Mouse (Mus musculus): ENCODE measurements around the gene Gpx8. TPM values are rescaled to one million over a fixed set of nuclear protein-coding genes. Genes with fewer than 3 reads are reported as not detected.
A peak's percentile ranks its signal among the peaks of the same experiment; 100 is the strongest.

Gene Gpx8
- polyA plus RNA-seq, 1 experiment from 2014 or later = 118 TPM

DNA sequence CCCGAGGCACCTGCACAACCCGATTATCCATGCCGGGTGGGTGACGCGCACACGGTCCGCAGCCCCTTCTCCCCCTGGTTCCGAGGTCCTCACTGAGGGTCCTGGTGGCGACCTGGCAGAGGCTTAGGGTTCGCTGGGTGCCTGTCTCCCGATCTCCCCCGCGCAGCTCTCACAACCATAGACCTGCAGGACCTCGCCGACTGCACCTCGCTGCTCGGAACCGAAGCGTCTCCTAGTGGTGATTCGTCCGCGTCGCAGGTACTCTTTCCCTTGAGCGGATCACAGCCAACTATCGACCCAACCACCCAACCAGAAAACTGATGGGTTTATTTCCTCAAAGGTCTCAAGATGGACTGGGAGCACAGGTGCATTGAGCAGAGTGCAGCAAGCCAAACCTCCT, 52.0 kb downstream of the Gpx8 start:
- H3K4me1 ChIP-seq (replicated peaks) = peaks cover 36% of the 10 kb centered on the region
- peak overlapping the region; percentile 50 for H3K4me3 ChIP-seq
- ATAC-seq (replicated peaks; ENCODE audit: insufficient number of reproducible peaks, insufficient read depth, low FRiP score, low read depth) = no peak
- H3K36me3 ChIP-seq = no peaks in the 10 kb centered on the region
- H3K9me3 ChIP-seq (replicated peaks) = no peaks in the 10 kb centered on the region
- H3K27ac ChIP-seq = no peak overlapping the region
- no peak overlapping the region for H3K9ac ChIP-seq
- 1% methylated on average over 25 of the region's 25 CpGs for WGBS
- peaks cover 92% of the 10 kb centered on the region for H3K27me3 ChIP-seq
- H3K4me2 ChIP-seq = peak overlapping the region; percentile 90

DNA sequence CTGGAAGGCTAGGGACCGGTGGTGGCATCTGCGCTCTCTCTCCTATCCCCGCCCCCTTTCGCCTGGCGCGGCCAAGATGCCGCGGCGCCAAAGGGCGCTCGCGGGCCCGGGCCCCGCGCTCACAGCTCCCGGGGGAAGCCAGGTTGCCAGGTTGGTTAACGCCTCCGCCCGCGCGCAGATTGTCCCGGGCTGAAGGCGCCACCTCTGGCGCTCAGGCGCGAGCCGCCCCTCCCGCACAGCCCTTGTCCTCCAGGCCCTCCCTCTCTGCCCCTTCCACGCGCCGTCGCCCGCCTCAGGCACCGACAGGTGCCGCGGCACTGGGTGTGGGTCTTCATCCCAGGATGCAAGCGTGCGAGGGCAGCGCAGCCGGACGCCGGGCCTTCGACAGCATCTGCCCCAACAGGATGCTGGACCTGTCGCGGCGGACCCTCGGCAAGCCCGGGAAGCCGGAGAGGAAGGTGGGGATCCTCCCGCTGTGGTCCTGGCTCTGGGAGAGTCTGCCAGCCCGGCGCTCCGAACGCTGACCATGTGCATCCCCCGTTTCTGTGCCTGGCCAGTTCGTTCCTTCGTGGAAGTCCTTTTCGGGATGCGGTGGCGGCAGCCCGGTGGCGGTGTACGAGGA, 52.6 kb downstream of the Gpx8 start, which contains the start of gene Mcidas:
Gene Mcidas (plus strand): TSS at position 315 of the 622 bp plus-strand sequence.
- Histone ChIP-seq H3K4me2 (peak within 1 kb of the TSS; percentile 90), H3K4me1 (replicated peaks) (peaks cover 36% of the 10 kb centered on the region), H3K9ac (no peak within 1 kb of the TSS), H3K27ac (no peak within 1 kb of the TSS), H3K36me3 (no peaks in the 10 kb centered on the region), H3K27me3 (peaks cover 92% of the 10 kb centered on the region), H3K9me3 (replicated peaks) (no peaks in the 10 kb centered on the region), H3K4me3 (peak within 1 kb of the TSS; percentile 50)
- no peak for ATAC-seq (replicated peaks; ENCODE audit: insufficient number of reproducible peaks, insufficient read depth, low FRiP score, low read depth)
- under 1% methylated on average over 60 of the region's 63 CpGs for WGBS

MicroRNA genes within 50 kb of the gene (microRNA counts, 519-probe panel; counts per million panel counts)
- microRNA mmu-miR-449a (2,582 counts per million, percentile 56 among the panel's probes with 10 or more counts), microRNA mmu-miR-449b (not detected), microRNA mmu-miR-449c (not detected)

Small RNA genes within 50 kb of the gene (microRNA-seq; reads per million reads assigned to microRNA genes)
- gene Mir449a (914 reads per million, percentile 77 among the genes with 10 or more reads in this experiment), gene Mir449b (1.1 reads per million), gene Mir449c (0.63 reads per million)

Other genes starting within 250 kb of the Gpx8 start
- 54.1 and 61.2 TPM in 2 replicates for gene Plpp1, start 245.6 kb downstream of the Gpx8 start, polyA plus RNA-seq (2015; fragmentation: Nextera tagmentation; extraction: Ambion mirVana)
- 38.1 and 44.9 TPM in 2 replicates for gene Mtrex, start 119.0 kb downstream of the Gpx8 start, polyA plus RNA-seq (2015; fragmentation: Nextera tagmentation; extraction: Ambion mirVana)
- 15.0 and 15.1 TPM in 2 replicates for gene Dhx29, start 119.0 kb downstream of the Gpx8 start, polyA plus RNA-seq (2015; fragmentation: Nextera tagmentation; extraction: Ambion mirVana)
- gene Ccno, start 58.6 kb downstream of the Gpx8 start, polyA plus RNA-seq (2015; fragmentation: Nextera tagmentation; extraction: Ambion mirVana) = 0.78 and 1.4 TPM in 2 replicates
- 0.21 and 0.77 TPM in 2 replicates for gene Mcidas, start 52.6 kb downstream of the Gpx8 start, polyA plus RNA-seq (2015; fragmentation: Nextera tagmentation; extraction: Ambion mirVana)
- 0.14 and 0.79 TPM in 2 replicates for gene Cdc20b, start 11.3 kb downstream of the Gpx8 start, polyA plus RNA-seq (2015; fragmentation: Nextera tagmentation; extraction: Ambion mirVana)
- 5.6 and 45.0 TPM in 2 replicates for gene Gzma, start 54.6 kb upstream of the Gpx8 start, polyA plus RNA-seq (2015; fragmentation: Nextera tagmentation; extraction: Ambion mirVana)
- 1.4 and 1.8 TPM in 2 replicates for gene Esm1, start 163.2 kb upstream of the Gpx8 start, polyA plus RNA-seq (2015; fragmentation: Nextera tagmentation; extraction: Ambion mirVana)
- not detected in 2 replicates for gene Gzmk, start 179.5 kb upstream of the Gpx8 start, polyA plus RNA-seq (2015; fragmentation: Nextera tagmentation; extraction: Ambion mirVana)
- 2.2 and 2.8 TPM in 2 replicates for gene BC067074, start 246.7 kb upstream of the Gpx8 start, polyA plus RNA-seq (2015; fragmentation: Nextera tagmentation; extraction: Ambion mirVana)